Mouse (Mus musculus): ENCODE data around the gene Ufsp1. TPM values are rescaled to one million over a fixed set of nuclear protein-coding genes. Genes with fewer than 3 reads are reported as not detected.

Ufsp1 gene
- polyA plus RNA-seq, 1 experiment from 2014 or later: 7.1 TPM

DNA sequence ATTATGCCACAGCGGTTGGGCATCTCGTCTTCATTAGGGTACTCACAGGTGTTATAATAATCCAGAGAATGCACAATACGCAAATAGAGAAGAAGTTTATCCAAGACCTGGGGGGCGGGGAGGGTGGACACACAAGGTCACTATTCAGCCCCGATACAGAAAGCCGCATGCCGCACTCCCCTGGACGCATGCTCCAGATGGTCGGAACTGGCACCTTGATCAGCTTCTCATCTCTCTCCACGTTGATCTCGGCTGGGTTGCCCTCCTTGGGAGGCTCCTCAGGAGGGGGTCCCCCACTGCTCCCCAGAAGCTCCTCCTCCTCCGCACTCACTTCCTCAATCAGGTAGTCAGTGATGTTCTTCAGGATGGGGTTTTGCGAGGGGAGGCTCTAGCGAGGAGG, 2.7 kb downstream of the Ufsp1 start:
- peaks cover 72% of the 10 kb centered on the region for H3K36me3 ChIP-seq (ENCODE audit: control insufficient read depth, insufficient read depth, low read length)
- no peak overlapping the region for H3K4me2 ChIP-seq (ENCODE audit: low read length)
- 89% methylated on average over 14 of the region's 14 CpGs for WGBS
- H3K9ac ChIP-seq (ENCODE audit: low read length): no peak overlapping the region
- ATAC-seq (ENCODE audit: insufficient number of reproducible peaks, insufficient read depth, low FRiP score, low read depth): no peak
- H3K27ac ChIP-seq (replicated peaks in 1 of 2; ENCODE audit: control insufficient read depth in 1 of 2, insufficient read depth in 1 of 2, low read depth in 2 of 2, low read length in 2 of 2): no peak overlapping the region
- no peak overlapping the region for H3K4me3 ChIP-seq (ENCODE audit: control insufficient read depth in 1 of 2, insufficient read depth in 1 of 2, low read depth in 1 of 2, low read length in 2 of 2)
- H3K27me3 ChIP-seq (ENCODE audit: control insufficient read depth, insufficient read depth, low read length): peaks cover 3% of the 10 kb centered on the region; the same call in 1 of the 2 replicates
- H3K4me1 ChIP-seq (ENCODE audit: control insufficient read depth in 2 of 2, insufficient read depth in 2 of 2, low read length in 2 of 2): peaks cover 5 to 20% of the 10 kb centered on the region in 2 experiments; a peak in 2 of 4 replicates
- H3K9me3 ChIP-seq (ENCODE audit: control insufficient read depth, low read length): no peaks in the 10 kb centered on the region

GRCm38 (mm10) chr5:137299240-137299639, 4.8 kb downstream of the Ufsp1 start:
- no peak overlapping the region for H3K27ac ChIP-seq (replicated peaks in 1 of 2; ENCODE audit: control insufficient read depth in 1 of 2, insufficient read depth in 1 of 2, low read depth in 2 of 2, low read length in 2 of 2)
- no peak for ATAC-seq (ENCODE audit: insufficient number of reproducible peaks, insufficient read depth, low FRiP score, low read depth)
- WGBS: 65% methylated on average over 7 of the region's 7 CpGs

GRCm38 (mm10) chr5:137301253-137301652, 6.8 kb downstream of the Ufsp1 start:
- 84% methylated on average over 21 of the region's 21 CpGs for WGBS
- no peak overlapping the region for H3K9ac ChIP-seq (ENCODE audit: low read length)
- no peak for ATAC-seq (ENCODE audit: insufficient number of reproducible peaks, insufficient read depth, low FRiP score, low read depth)

More at GRCm38 (mm10) chr5:137299240-137299639, 4.8 kb downstream of the Ufsp1 start:
- H3K4me2 ChIP-seq (ENCODE audit: low read length): no peak overlapping the region
- H3K36me3 ChIP-seq (ENCODE audit: control insufficient read depth, insufficient read depth, low read length): peaks cover 94% of the 10 kb centered on the region
- H3K9me3 ChIP-seq (ENCODE audit: control insufficient read depth, low read length): no peaks in the 10 kb centered on the region
- H3K4me1 ChIP-seq (ENCODE audit: control insufficient read depth in 2 of 2, insufficient read depth in 2 of 2, low read length in 2 of 2): peaks cover 5 to 22% of the 10 kb centered on the region in 2 experiments; a peak in 3 of 4 replicates
- H3K27me3 ChIP-seq (ENCODE audit: control insufficient read depth, insufficient read depth, low read length): no peaks in the 10 kb centered on the region
- no peak overlapping the region for H3K9ac ChIP-seq (ENCODE audit: low read length)
- H3K4me3 ChIP-seq (ENCODE audit: control insufficient read depth in 1 of 2, insufficient read depth in 1 of 2, low read depth in 1 of 2, low read length in 2 of 2): no peak overlapping the region

GRCm38 (mm10) chr5:137303609-137304008, 9.2 kb downstream of the Ufsp1 start:
- Histone ChIP-seq H3K4me3 (ENCODE audit: control insufficient read depth in 1 of 2, insufficient read depth in 1 of 2, low read depth in 1 of 2, low read length in 2 of 2) (no peak overlapping the region), H3K27ac (replicated peaks in 1 of 2; ENCODE audit: control insufficient read depth in 1 of 2, insufficient read depth in 1 of 2, low read depth in 2 of 2, low read length in 2 of 2) (no peak overlapping the region), H3K9ac (ENCODE audit: low read length) (peak overlapping the region; percentile 38; the same call in 1 of the 2 replicates), H3K36me3 (ENCODE audit: control insufficient read depth, insufficient read depth, low read length) (peaks cover 71% of the 10 kb centered on the region), H3K4me2 (ENCODE audit: low read length) (no peak overlapping the region), H3K27me3 (ENCODE audit: control insufficient read depth, insufficient read depth, low read length) (no peaks in the 10 kb centered on the region), H3K9me3 (ENCODE audit: control insufficient read depth, low read length) (no peaks in the 10 kb centered on the region), H3K4me1 (ENCODE audit: control insufficient read depth in 2 of 2, insufficient read depth in 2 of 2, low read length in 2 of 2) (peaks cover 4 to 43% of the 10 kb centered on the region in 2 experiments)
- WGBS: 28% methylated on average over 4 of the region's 4 CpGs
- ATAC-seq (ENCODE audit: insufficient number of reproducible peaks, insufficient read depth, low FRiP score, low read depth): no peak

More at GRCm38 (mm10) chr5:137301253-137301652, 6.8 kb downstream of the Ufsp1 start:
- Histone ChIP-seq H3K9me3 (ENCODE audit: control insufficient read depth, low read length) (no peaks in the 10 kb centered on the region), H3K4me3 (ENCODE audit: control insufficient read depth in 1 of 2, insufficient read depth in 1 of 2, low read depth in 1 of 2, low read length in 2 of 2) (no peak overlapping the region), H3K36me3 (ENCODE audit: control insufficient read depth, insufficient read depth, low read length) (peaks cover 90% of the 10 kb centered on the region), H3K4me1 (ENCODE audit: control insufficient read depth in 2 of 2, insufficient read depth in 2 of 2, low read length in 2 of 2) (peaks cover 2 to 37% of the 10 kb centered on the region in 2 experiments), H3K27me3 (ENCODE audit: control insufficient read depth, insufficient read depth, low read length) (no peaks in the 10 kb centered on the region), H3K27ac (replicated peaks in 1 of 2; ENCODE audit: control insufficient read depth in 1 of 2, insufficient read depth in 1 of 2, low read depth in 2 of 2, low read length in 2 of 2) (no peak overlapping the region), H3K4me2 (ENCODE audit: low read length) (no peak overlapping the region)

- peaks cover 4 to 43% of the 10 kb centered on the region in 2 experiments for H3K4me1 ChIP-seq (ENCODE audit: control insufficient read depth in 2 of 2, insufficient read depth in 2 of 2, low read length in 2 of 2)
- H3K36me3 ChIP-seq (ENCODE audit: control insufficient read depth, insufficient read depth, low read length): peaks cover 71% of the 10 kb centered on the region
- H3K27me3 ChIP-seq (ENCODE audit: control insufficient read depth, insufficient read depth, low read length): no peaks in the 10 kb centered on the region
- 0 out of 2 replicates have a peak overlapping the region, but pooled peaks have one; percentile 77 for H3K4me2 ChIP-seq (ENCODE audit: low read length)
- no peaks in the 10 kb centered on the region for H3K9me3 ChIP-seq (ENCODE audit: control insufficient read depth, low read length)
- peak overlapping the region; percentile 38; the same call in 1 of the 2 replicates for H3K9ac ChIP-seq (ENCODE audit: low read length)
- no peak for ATAC-seq (ENCODE audit: insufficient number of reproducible peaks, insufficient read depth, low FRiP score, low read depth)
- H3K27ac ChIP-seq (replicated peaks in 1 of 2; ENCODE audit: control insufficient read depth in 1 of 2, insufficient read depth in 1 of 2, low read depth in 2 of 2, low read length in 2 of 2): no peak overlapping the region
- H3K4me3 ChIP-seq (ENCODE audit: control insufficient read depth in 1 of 2, insufficient read depth in 1 of 2, low read depth in 1 of 2, low read length in 2 of 2): no peak overlapping the region
- WGBS: 56% methylated on average over 3 of the region's 3 CpGs
Measured at GRCm38 (mm10) chr5:137304165-137304564, 9.7 kb downstream of the Ufsp1 start.

GRCm38 (mm10) chr5:137304816-137305215, 10.4 kb downstream of the Ufsp1 start:
- no peak for ATAC-seq (ENCODE audit: insufficient number of reproducible peaks, insufficient read depth, low FRiP score, low read depth)
- peaks cover 71% of the 10 kb centered on the region for H3K36me3 ChIP-seq (ENCODE audit: control insufficient read depth, insufficient read depth, low read length)
- 0 out of 2 replicates have a peak overlapping the region, but pooled peaks have one; percentile 38 for H3K9ac ChIP-seq (ENCODE audit: low read length)
- no peak overlapping the region for H3K27ac ChIP-seq (replicated peaks in 1 of 2; ENCODE audit: control insufficient read depth in 1 of 2, insufficient read depth in 1 of 2, low read depth in 2 of 2, low read length in 2 of 2)
- peaks cover 4 to 43% of the 10 kb centered on the region in 2 experiments for H3K4me1 ChIP-seq (ENCODE audit: control insufficient read depth in 2 of 2, insufficient read depth in 2 of 2, low read length in 2 of 2)
- H3K9me3 ChIP-seq (ENCODE audit: control insufficient read depth, low read length): no peaks in the 10 kb centered on the region
- 69% methylated on average over 4 of the region's 4 CpGs for WGBS
- H3K4me2 ChIP-seq (ENCODE audit: low read length): peak overlapping the region; percentile 77; the same call in 1 of the 2 replicates
- H3K27me3 ChIP-seq (ENCODE audit: control insufficient read depth, insufficient read depth, low read length): no peaks in the 10 kb centered on the region
- H3K4me3 ChIP-seq (ENCODE audit: control insufficient read depth in 1 of 2, insufficient read depth in 1 of 2, low read depth in 1 of 2, low read length in 2 of 2): no peak overlapping the region

DNA sequence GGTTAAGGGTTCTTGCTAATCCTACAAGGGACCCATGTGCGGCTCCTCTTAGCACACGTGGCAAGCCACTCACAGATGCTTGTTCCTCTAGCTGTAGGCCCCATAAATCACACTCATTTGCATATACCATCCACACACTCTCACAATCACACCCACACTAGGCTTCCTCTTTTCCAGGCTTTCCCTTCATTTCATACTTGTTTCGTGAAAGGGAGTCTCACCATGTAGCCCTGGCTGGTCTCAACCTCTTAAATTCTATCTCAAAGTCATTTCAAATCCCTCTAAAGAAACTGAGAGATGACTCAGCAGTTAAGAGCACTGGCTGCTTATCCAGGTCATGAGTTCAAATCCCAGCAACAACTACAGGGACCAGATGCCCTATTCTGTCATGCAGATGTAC, 11.4 kb downstream of the Ufsp1 start:
- peaks cover 4 to 43% of the 10 kb centered on the region in 2 experiments for H3K4me1 ChIP-seq (ENCODE audit: control insufficient read depth in 2 of 2, insufficient read depth in 2 of 2, low read length in 2 of 2)
- H3K27me3 ChIP-seq (ENCODE audit: control insufficient read depth, insufficient read depth, low read length): no peaks in the 10 kb centered on the region
- 68% methylated on average over 3 of the region's 3 CpGs for WGBS
- peak overlapping the region; percentile 98 for H3K9ac ChIP-seq (ENCODE audit: low read length)
- H3K9me3 ChIP-seq (ENCODE audit: control insufficient read depth, low read length): no peaks in the 10 kb centered on the region
- peaks cover 71% of the 10 kb centered on the region for H3K36me3 ChIP-seq (ENCODE audit: control insufficient read depth, insufficient read depth, low read length)
- no peak overlapping the region for H3K27ac ChIP-seq (replicated peaks in 1 of 2; ENCODE audit: control insufficient read depth in 1 of 2, insufficient read depth in 1 of 2, low read depth in 2 of 2, low read length in 2 of 2)
- peak overlapping the region in 1 of 2 experiments; percentile 91; a peak in 2 of 4 replicates for H3K4me3 ChIP-seq (ENCODE audit: control insufficient read depth in 1 of 2, insufficient read depth in 1 of 2, low read depth in 1 of 2, low read length in 2 of 2)
- no peak for ATAC-seq (ENCODE audit: insufficient number of reproducible peaks, insufficient read depth, low FRiP score, low read depth)
- peak overlapping the region; percentile 77 for H3K4me2 ChIP-seq (ENCODE audit: low read length)

Data from heart, embryonic 14.5 days (tissue).